Mouse (Mus musculus): ENCODE results near the gene Lpar3. TPM values are rescaled to one million over a fixed set of nuclear protein-coding genes. Genes with fewer than 3 reads are reported as not detected.

Gene Lpar3
- polyA plus RNA-seq, 1 experiment from 2014 or later: 0.49 TPM

- no peaks in the 10 kb centered on the region for H3K4me1 ChIP-seq (replicated peaks)
- H3K4me2 ChIP-seq: no peak overlapping the region
- no peaks in the 10 kb centered on the region for H3K27me3 ChIP-seq
- no peak overlapping the region for H3K4me3 ChIP-seq
- 90% methylated on average over 2 of the region's 2 CpGs for WGBS
- H3K9ac ChIP-seq: no peak overlapping the region
- no peaks in the 10 kb centered on the region for H3K9me3 ChIP-seq
- H3K27ac ChIP-seq (replicated peaks): no peak overlapping the region
- no peaks in the 10 kb centered on the region for H3K36me3 ChIP-seq
- no peak for ATAC-seq (ENCODE audit: low FRiP score, low read depth)
Measured at GRCm38 (mm10) chr3:146211964-146212363, 8.8 kb upstream of the Lpar3 start.

- H3K27ac ChIP-seq (replicated peaks): no peak overlapping the region
- H3K4me1 ChIP-seq (replicated peaks): no peaks in the 10 kb centered on the region
- no peak for ATAC-seq (ENCODE audit: low FRiP score, low read depth)
- H3K36me3 ChIP-seq: no peaks in the 10 kb centered on the region
- H3K4me2 ChIP-seq: no peak overlapping the region
- WGBS: 64% methylated on average over 5 of the region's 5 CpGs
- no peaks in the 10 kb centered on the region for H3K9me3 ChIP-seq
- H3K27me3 ChIP-seq: no peaks in the 10 kb centered on the region
- H3K9ac ChIP-seq: no peak overlapping the region
- H3K4me3 ChIP-seq: no peak overlapping the region
Measured at GRCm38 (mm10) chr3:146213336-146213735, 7.4 kb upstream of the Lpar3 start.

DNA sequence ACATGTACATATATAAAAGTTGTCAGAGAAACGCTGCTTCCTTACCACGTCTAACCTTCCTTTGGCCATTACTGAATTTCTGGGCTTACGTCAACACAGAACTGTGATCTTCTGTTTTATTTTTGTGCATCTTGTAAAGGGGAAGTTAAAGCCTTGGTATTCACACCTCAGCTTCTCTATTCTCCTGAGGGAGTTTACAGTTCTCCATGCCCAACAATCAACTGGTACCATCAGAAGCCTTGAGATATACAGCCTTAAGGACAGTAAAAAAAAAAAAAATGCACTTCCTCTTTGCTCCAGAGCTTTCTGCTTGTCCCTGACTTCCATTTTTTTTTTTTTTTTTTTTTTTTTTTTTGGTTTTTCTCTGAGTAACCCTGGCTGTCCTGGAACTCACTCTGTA, 4.2 kb upstream of the Lpar3 start:
- Histone ChIP-seq H3K4me2 (no peak overlapping the region), H3K4me3 (no peak overlapping the region), H3K27ac (replicated peaks) (no peak overlapping the region), H3K4me1 (replicated peaks) (peaks cover 11% of the 10 kb centered on the region), H3K36me3 (no peaks in the 10 kb centered on the region), H3K9ac (no peak overlapping the region), H3K27me3 (peaks cover 22% of the 10 kb centered on the region), H3K9me3 (no peaks in the 10 kb centered on the region)
- WGBS: 96% methylated on average over 3 of the region's 3 CpGs
- no peak for ATAC-seq (ENCODE audit: low FRiP score, low read depth)

- Histone ChIP-seq H3K27ac (replicated peaks) (no peak overlapping the region), H3K36me3 (no peaks in the 10 kb centered on the region), H3K4me1 (replicated peaks) (peaks cover 13% of the 10 kb centered on the region), H3K9me3 (no peaks in the 10 kb centered on the region), H3K4me2 (no peak overlapping the region), H3K27me3 (peaks cover 41% of the 10 kb centered on the region), H3K9ac (no peak overlapping the region), H3K4me3 (no peak overlapping the region)
- no peak for ATAC-seq (ENCODE audit: low FRiP score, low read depth)
- 84% methylated on average over 4 of the region's 4 CpGs for WGBS
Measured at GRCm38 (mm10) chr3:146224271-146224670, 3.5 kb downstream of the Lpar3 start.

- H3K4me1 ChIP-seq (replicated peaks): peaks cover 13% of the 10 kb centered on the region
- no peak for ATAC-seq (ENCODE audit: low FRiP score, low read depth)
- H3K4me2 ChIP-seq: no peak overlapping the region
- no peak overlapping the region for H3K27ac ChIP-seq (replicated peaks)
- peaks cover 32% of the 10 kb centered on the region for H3K27me3 ChIP-seq
- 80% methylated on average over 7 of the region's 7 CpGs for WGBS
- H3K4me3 ChIP-seq: no peak overlapping the region
- no peaks in the 10 kb centered on the region for H3K9me3 ChIP-seq
- H3K36me3 ChIP-seq: no peaks in the 10 kb centered on the region
- no peak overlapping the region for H3K9ac ChIP-seq
Measured at GRCm38 (mm10) chr3:146225061-146225761, 4.4 kb downstream of the Lpar3 start.

GRCm38 (mm10) chr3:146227427-146227826, 6.7 kb downstream of the Lpar3 start:
- no peaks in the 10 kb centered on the region for H3K4me1 ChIP-seq (replicated peaks)
- H3K27me3 ChIP-seq: peaks cover 10% of the 10 kb centered on the region
- H3K27ac ChIP-seq (replicated peaks): no peak overlapping the region
- H3K9me3 ChIP-seq: no peaks in the 10 kb centered on the region
- H3K9ac ChIP-seq: no peak overlapping the region
- no peak overlapping the region for H3K4me2 ChIP-seq
- 66% methylated on average over 3 of the region's 3 CpGs for WGBS
- no peak overlapping the region for H3K4me3 ChIP-seq
- ATAC-seq (ENCODE audit: low FRiP score, low read depth): no peak
- H3K36me3 ChIP-seq: no peaks in the 10 kb centered on the region

GRCm38 (mm10) chr3:146228559-146229310, 8.0 kb downstream of the Lpar3 start:
- no peak overlapping the region for H3K4me2 ChIP-seq
- H3K27ac ChIP-seq (replicated peaks): no peak overlapping the region
- 0 out of 2 replicates have a peak, but pooled peaks cover 7% of the 10 kb centered on the region for H3K27me3 ChIP-seq
- 52% methylated on average over 13 of the region's 13 CpGs for WGBS
- no peaks in the 10 kb centered on the region for H3K4me1 ChIP-seq (replicated peaks)
- no peaks in the 10 kb centered on the region for H3K9me3 ChIP-seq
- no peak overlapping the region for H3K4me3 ChIP-seq
- no peak for ATAC-seq (ENCODE audit: low FRiP score, low read depth)
- no peak overlapping the region for H3K9ac ChIP-seq
- no peaks in the 10 kb centered on the region for H3K36me3 ChIP-seq

DNA sequence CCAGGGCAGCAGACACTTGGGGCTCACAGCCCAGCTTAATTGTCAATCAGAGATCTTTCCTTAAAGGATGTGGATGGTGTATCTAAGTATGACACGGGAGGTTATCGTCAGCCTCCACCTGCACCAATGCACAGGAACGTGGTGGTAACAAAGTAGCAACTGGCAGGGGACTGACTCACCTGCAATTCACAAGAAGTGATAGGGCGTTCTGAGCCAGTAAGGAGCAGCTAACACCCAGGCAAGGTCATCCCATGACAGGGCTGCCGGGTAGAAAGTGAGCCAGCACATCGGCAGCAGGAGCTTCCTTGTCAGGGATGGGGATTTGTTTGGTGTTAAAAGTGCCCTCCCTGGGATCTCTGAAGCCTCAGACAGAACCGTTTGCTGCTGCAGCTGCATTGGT, 11.9 kb downstream of the Lpar3 start:
- Histone ChIP-seq H3K27ac (replicated peaks) (no peak overlapping the region), H3K9me3 (no peaks in the 10 kb centered on the region), H3K4me1 (replicated peaks) (no peaks in the 10 kb centered on the region), H3K4me2 (no peak overlapping the region), H3K36me3 (no peaks in the 10 kb centered on the region), H3K27me3 (no peaks in the 10 kb centered on the region), H3K4me3 (no peak overlapping the region), H3K9ac (no peak overlapping the region)
- ATAC-seq (ENCODE audit: low FRiP score, low read depth): no peak
- WGBS: 77% methylated on average over 7 of the region's 7 CpGs

DNA sequence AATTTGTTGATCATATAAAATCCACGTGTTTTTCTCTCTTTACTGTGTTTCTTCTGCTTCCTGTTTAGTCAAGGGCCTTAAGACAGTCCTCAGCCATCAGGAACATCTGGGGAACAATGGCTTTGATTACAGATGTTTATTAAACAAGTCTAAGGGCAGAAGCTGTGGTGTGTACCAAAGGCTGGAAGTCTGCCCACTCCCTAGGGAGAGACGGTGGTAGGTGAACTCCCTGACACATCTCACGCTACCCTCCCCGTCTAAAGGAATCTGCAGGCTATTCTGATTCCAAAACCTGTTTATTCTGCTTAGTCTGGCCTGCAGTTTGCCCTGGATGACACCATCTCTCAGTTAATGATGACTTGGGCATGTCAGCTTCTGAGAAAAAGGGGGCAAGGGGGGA, 13.0 kb downstream of the Lpar3 start:
- Histone ChIP-seq H3K9ac (no peak overlapping the region), H3K9me3 (no peaks in the 10 kb centered on the region), H3K36me3 (no peaks in the 10 kb centered on the region), H3K27me3 (no peaks in the 10 kb centered on the region), H3K4me3 (no peak overlapping the region), H3K4me1 (replicated peaks) (no peaks in the 10 kb centered on the region), H3K27ac (replicated peaks) (no peak overlapping the region), H3K4me2 (no peak overlapping the region)
- ATAC-seq (ENCODE audit: low FRiP score, low read depth): no peak
- WGBS: 63% methylated on average over 4 of the region's 4 CpGs

- H3K4me3 ChIP-seq: no peak overlapping the region
- H3K27me3 ChIP-seq: no peaks in the 10 kb centered on the region
- H3K27ac ChIP-seq (replicated peaks): no peak overlapping the region
- no peaks in the 10 kb centered on the region for H3K4me1 ChIP-seq (replicated peaks)
- no peaks in the 10 kb centered on the region for H3K36me3 ChIP-seq
- ATAC-seq (ENCODE audit: low FRiP score, low read depth): no peak
- H3K9ac ChIP-seq: no peak overlapping the region
- WGBS: 76% methylated on average over 10 of the region's 10 CpGs
- H3K9me3 ChIP-seq: no peaks in the 10 kb centered on the region
- H3K4me2 ChIP-seq: no peak overlapping the region
Measured at GRCm38 (mm10) chr3:146234530-146234929, 13.8 kb downstream of the Lpar3 start.

DNA sequence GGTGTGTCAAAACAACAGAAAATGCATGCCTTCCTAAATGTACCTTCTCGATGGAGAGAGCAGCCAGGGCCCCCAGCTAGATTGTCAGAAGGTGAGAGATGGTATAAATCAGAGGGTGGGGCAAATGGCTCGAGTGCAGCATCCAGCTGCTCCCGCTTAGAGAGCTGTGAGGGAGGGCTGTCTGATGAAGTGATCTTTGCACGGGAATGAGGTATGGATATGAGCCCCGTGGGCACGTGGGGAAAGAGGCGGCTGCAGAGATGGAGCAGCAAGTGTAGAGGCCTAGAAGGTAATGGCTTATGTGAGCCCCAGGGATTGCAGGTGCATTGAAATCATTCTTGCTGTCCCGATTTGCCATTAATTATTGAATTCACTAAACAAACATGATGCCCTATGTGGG, 15.5 kb downstream of the Lpar3 start:
- Histone ChIP-seq H3K4me1 (replicated peaks) (no peaks in the 10 kb centered on the region), H3K9me3 (no peaks in the 10 kb centered on the region), H3K9ac (no peak overlapping the region), H3K4me3 (no peak overlapping the region), H3K27ac (replicated peaks) (no peak overlapping the region), H3K4me2 (no peak overlapping the region), H3K27me3 (no peaks in the 10 kb centered on the region), H3K36me3 (no peaks in the 10 kb centered on the region)
- ATAC-seq (ENCODE audit: low FRiP score, low read depth): no peak
- 44% methylated on average over 8 of the region's 8 CpGs for WGBS

DNA sequence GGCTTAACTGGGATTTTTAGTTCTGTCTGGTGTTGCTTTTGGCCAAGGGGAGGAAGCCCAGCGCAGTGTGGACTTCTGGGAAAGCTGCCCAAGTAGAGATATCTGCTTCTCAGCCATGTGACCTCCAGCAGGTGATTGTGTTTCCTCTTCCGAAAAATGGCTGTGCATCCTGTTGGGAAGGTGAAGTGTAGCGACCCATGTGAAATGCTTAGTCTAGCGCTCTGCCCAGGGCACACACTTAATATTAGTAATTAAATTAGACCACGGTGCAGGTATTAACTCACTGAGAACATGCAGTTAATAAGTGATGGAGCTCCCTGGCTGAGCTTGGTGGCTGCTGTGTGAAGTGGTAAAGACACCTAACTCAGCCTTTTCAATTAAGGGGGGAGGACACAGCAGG, 16.9 kb downstream of the Lpar3 start:
- WGBS: 71% methylated on average over 5 of the region's 5 CpGs
- Histone ChIP-seq H3K4me3 (no peak overlapping the region), H3K36me3 (no peaks in the 10 kb centered on the region), H3K9me3 (no peaks in the 10 kb centered on the region), H3K9ac (no peak overlapping the region), H3K27ac (replicated peaks) (no peak overlapping the region), H3K27me3 (no peaks in the 10 kb centered on the region), H3K4me2 (no peak overlapping the region), H3K4me1 (replicated peaks) (no peaks in the 10 kb centered on the region)
- no peak for ATAC-seq (ENCODE audit: low FRiP score, low read depth)
